Mouse (Mus musculus) midbrain, embryonic 14.5 days (tissue): ENCODE data around the gene Ldb3. TPM values are rescaled to one million over a fixed set of nuclear protein-coding genes. Genes with fewer than 3 reads are reported as not detected.

Source experiments
- ATAC-seq: fragments of 200-750 bp; cut with Nextera tagmentation; 2 replicates; pipeline ENCODE4 v1.8.0; 2017; ENCODE audit warnings: moderate number of reproducible peaks, moderate library complexity; ENCODE audit not compliant: low FRiP score, low TSS enrichment
- DNase-seq: peaks from one replicate; pipeline ENCODE4 v3.0.0-alpha.2; 2015
- H3K27ac ChIP-seq: fragments of 300-500 bp; sonication (generic); replicated peaks from 2 replicates; pipeline ENCODE4 v1.5.1; 2014; ENCODE audit warnings: mild to moderate bottlenecking, low read depth, low read length, moderate library complexity
- H3K27me3 ChIP-seq: fragments of 300-500 bp; sonication (generic); 2 replicates; pipeline ENCODE4 v1.6.1; 2014; ENCODE audit warnings: low read length, control low read depth, mixed read lengths; ENCODE audit not compliant: control insufficient read depth, insufficient read depth
- H3K36me3 ChIP-seq: fragments of 300-500 bp; sonication (generic); 2 replicates; pipeline ENCODE4 v1.6.1; 2014; ENCODE audit warnings: low read length, control low read depth; ENCODE audit not compliant: control insufficient read depth, insufficient read depth
- H3K4me1 ChIP-seq: fragments of 300-500 bp; sonication (generic); 2 replicates; pipeline ENCODE4 v1.6.1; 2014; ENCODE audit warnings: mild to moderate bottlenecking, antibody characterized with exemption, low read length, control low read depth; ENCODE audit not compliant: control insufficient read depth, insufficient read depth
- H3K4me2 ChIP-seq: fragments of 300-500 bp; sonication (generic); 2 replicates; pipeline ENCODE4 v1.6.1; 2014; ENCODE audit warnings: mild to moderate bottlenecking, low read length, moderate library complexity
- H3K4me3 ChIP-seq: fragments of 300-500 bp; sonication (generic); replicated peaks from 2 replicates; pipeline ENCODE4 v1.5.1; 2014; ENCODE audit warnings: low read depth, low read length
- H3K9ac ChIP-seq: fragments of 300-500 bp; sonication (generic); replicated peaks from 2 replicates; pipeline ENCODE4 v1.6.1; 2014; ENCODE audit warnings: mild to moderate bottlenecking, low read length, moderate library complexity
- H3K9me3 ChIP-seq: fragments of 300-500 bp; sonication (generic); 2 replicates; pipeline ENCODE4 v1.6.1; 2016; ENCODE audit warnings: low read length, control low read depth, mixed read lengths; ENCODE audit not compliant: control insufficient read depth
- WGBS: fragments of 180-500 bp; shearing (Covaris S2); extraction: QIAGEN DNeasy Blood & Tissue Kit; methylation state at CpG from one replicate; pipeline ENCODE4 v1.1.7; 2014; 5-methylcytosine and 5-hydroxymethylcytosine counted together
- polyA plus RNA-seq: library from polyadenylated mRNA; unstranded; fragments of >200 nt; fragmentation: Nextera tagmentation; extraction: Ambion mirVana; gene quantifications from 2 replicates; pipeline ENCODE4 v1.2.1, GENCODE M21; 2014

Ldb3 gene
- polyA plus RNA-seq, 1 experiment from 2014 or later: 0.50 TPM

DNA sequence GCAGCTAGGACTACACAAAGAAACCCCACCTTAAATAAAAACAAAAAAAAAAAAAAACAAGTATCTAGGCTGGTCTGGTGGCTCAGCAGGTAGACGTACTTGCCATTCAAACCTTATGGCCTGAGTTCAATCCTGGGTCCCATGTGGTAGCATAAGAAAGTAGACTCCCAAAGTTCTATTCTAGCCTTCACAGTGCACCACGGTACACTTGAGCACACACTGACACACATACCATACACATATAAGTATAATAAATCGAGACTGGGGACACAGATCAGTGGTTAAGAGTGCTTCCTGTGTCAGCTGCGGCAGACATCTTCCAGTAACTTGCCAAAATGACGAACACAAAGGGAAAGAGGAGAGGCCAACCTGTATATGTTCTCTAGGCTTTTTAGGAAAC is 72.6 kb downstream of the Ldb3 start:
- H3K27ac ChIP-seq: no peak overlapping the region
- WGBS: 92% methylated on average over 5 of the region's 5 CpGs
- no peak overlapping the region for H3K4me3 ChIP-seq
- ATAC-seq (no peak), DNase-seq (no peak)
- no peaks in the 10 kb centered on the region for H3K4me1 ChIP-seq
- H3K27me3 ChIP-seq: no peaks in the 10 kb centered on the region
- H3K9me3 ChIP-seq: no peaks in the 10 kb centered on the region
- no peak overlapping the region for H3K4me2 ChIP-seq
- no peak overlapping the region for H3K9ac ChIP-seq
- H3K36me3 ChIP-seq: no peaks in the 10 kb centered on the region

- H3K9me3 ChIP-seq: no peaks in the 10 kb centered on the region
- no peak overlapping the region for H3K27ac ChIP-seq
- no peak for DNase-seq
- H3K4me1 ChIP-seq: no peaks in the 10 kb centered on the region
- H3K27me3 ChIP-seq: no peaks in the 10 kb centered on the region
- WGBS: 56% methylated on average over 6 of the region's 6 CpGs
- no peak overlapping the region for H3K4me3 ChIP-seq
- no peak overlapping the region for H3K4me2 ChIP-seq
- H3K36me3 ChIP-seq: no peaks in the 10 kb centered on the region
- H3K9ac ChIP-seq: no peak overlapping the region
- ATAC-seq: no peak
These were observed 74.4 kb downstream of the Ldb3 start for GRCm38 (mm10) chr14:34514120-34514519.

DNA sequence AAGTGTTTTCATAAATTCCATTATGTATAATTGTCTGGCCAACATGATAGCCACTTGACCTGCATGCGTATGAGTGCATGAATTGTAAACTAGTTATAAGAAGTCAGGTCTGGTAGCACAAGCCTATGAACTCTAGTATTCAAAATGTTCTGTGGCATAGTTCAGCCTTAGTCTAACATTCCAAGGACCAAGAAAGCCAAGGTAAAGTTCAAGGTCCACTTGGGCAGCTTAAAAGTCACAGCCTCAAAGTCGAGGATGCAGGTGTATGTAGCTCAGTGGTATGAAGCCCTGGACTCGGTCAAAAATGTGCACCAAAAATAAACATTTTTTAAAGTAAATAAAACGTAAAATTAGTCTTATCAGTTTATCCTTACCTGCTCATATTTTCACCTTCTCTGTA is 75.9 kb downstream of the Ldb3 start:
- H3K4me1 ChIP-seq: peaks cover 9% of the 10 kb centered on the region
- no peak overlapping the region for H3K9ac ChIP-seq
- no peak overlapping the region for H3K4me3 ChIP-seq
- DNase-seq: no peak
- H3K27ac ChIP-seq: no peak overlapping the region
- H3K9me3 ChIP-seq: no peaks in the 10 kb centered on the region
- H3K36me3 ChIP-seq: no peaks in the 10 kb centered on the region
- H3K27me3 ChIP-seq: no peaks in the 10 kb centered on the region
- no peak for ATAC-seq
- H3K4me2 ChIP-seq: no peak overlapping the region
- WGBS: 87% methylated on average over 4 of the region's 4 CpGs

- Histone ChIP-seq H3K27me3 (no peaks in the 10 kb centered on the region), H3K36me3 (no peaks in the 10 kb centered on the region), H3K4me3 (no peak overlapping the region), H3K4me1 (peaks cover 9% of the 10 kb centered on the region), H3K4me2 (no peak overlapping the region), H3K9me3 (no peaks in the 10 kb centered on the region), H3K27ac (0 out of 2 replicates have a peak overlapping the region, but pooled peaks have one; percentile 57), H3K9ac (no peak overlapping the region)
- DNase-seq: peak; percentile 43
- WGBS: 66% methylated on average over 11 of the region's 11 CpGs
- no peak for ATAC-seq
These were observed 76.6 kb downstream of the Ldb3 start for GRCm38 (mm10) chr14:34511901-34512300.

- Histone ChIP-seq H3K27ac (no peak overlapping the region), H3K4me1 (peaks cover 9% of the 10 kb centered on the region), H3K4me3 (no peak overlapping the region), H3K27me3 (no peaks in the 10 kb centered on the region), H3K4me2 (no peak overlapping the region), H3K36me3 (no peaks in the 10 kb centered on the region), H3K9me3 (no peaks in the 10 kb centered on the region), H3K9ac (no peak overlapping the region)
- DNase-seq (peak; percentile 39), ATAC-seq (no peak)
- WGBS: 50% methylated on average over 7 of the region's 7 CpGs
These were observed 79.5 kb downstream of the Ldb3 start for GRCm38 (mm10) chr14:34508842-34509439.

DNA sequence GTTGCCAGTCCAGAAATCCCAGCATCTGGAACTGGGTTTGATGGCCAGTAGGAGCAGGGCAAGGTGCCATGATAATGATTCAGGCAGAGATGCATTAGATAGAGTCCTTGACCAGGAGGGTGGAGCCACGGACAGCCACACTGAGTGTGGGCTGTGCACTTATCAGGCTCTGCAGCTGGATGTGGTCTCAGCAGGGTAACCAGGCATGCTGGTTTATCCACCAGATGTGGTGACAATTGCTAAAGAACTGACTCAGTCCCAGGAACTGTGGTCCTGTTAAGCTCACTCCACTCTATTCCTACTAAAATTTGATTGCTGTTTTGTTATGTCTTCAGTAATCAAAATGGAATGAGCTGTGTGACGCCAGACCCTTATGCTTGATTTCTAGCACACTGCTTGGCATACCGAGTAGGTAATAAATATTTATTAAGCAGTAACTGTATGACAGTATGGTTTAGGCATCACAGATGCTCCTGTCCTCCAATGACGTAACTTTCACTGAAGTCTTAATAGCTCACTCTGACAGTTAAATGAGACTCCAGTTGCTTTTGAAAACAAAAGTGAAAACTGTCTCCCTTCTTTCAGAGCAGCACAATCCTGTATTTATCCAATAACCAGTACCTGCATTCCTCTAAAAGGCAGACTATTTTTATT is 80.2 kb downstream of the Ldb3 start:
- Histone ChIP-seq H3K9ac (no peak overlapping the region), H3K36me3 (no peaks in the 10 kb centered on the region), H3K27me3 (no peaks in the 10 kb centered on the region), H3K4me3 (no peak overlapping the region), H3K9me3 (no peaks in the 10 kb centered on the region), H3K4me1 (peaks cover 9% of the 10 kb centered on the region), H3K4me2 (no peak overlapping the region), H3K27ac (0 out of 2 replicates have a peak overlapping the region, but pooled peaks have one; percentile 4)
- WGBS: 21% methylated on average over 4 of the region's 4 CpGs
- DNase-seq (peak; percentile 40), ATAC-seq (peak; percentile 61; the same call in 1 of the 2 replicates)

DNA sequence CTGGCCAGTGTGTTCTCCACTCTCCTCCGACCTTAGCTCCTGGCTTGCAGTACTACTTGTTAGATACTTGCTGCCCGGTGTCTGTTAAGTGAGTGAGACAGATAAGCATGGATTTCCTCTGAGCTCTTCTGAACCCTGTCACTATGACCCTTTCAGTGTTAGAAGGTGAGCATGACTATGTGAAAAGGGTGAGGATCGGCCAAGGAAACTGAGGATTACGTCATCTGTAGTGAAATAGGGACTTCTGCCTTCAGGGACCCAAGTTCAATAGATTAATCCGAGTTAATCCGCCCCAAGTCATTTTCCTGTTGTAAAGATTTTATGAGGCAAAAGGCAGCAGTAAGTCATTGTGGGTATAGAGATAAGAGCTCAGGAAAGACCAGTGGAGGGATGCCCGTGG is 83.2 kb downstream of the Ldb3 start:
- Histone ChIP-seq H3K4me3 (no peak overlapping the region), H3K9me3 (no peaks in the 10 kb centered on the region), H3K36me3 (no peaks in the 10 kb centered on the region), H3K4me1 (peaks cover 16% of the 10 kb centered on the region), H3K4me2 (no peak overlapping the region), H3K27ac (no peak overlapping the region), H3K9ac (no peak overlapping the region), H3K27me3 (no peaks in the 10 kb centered on the region)
- WGBS: 46% methylated on average over 7 of the region's 7 CpGs
- ATAC-seq (no peak), DNase-seq (no peak)

DNA sequence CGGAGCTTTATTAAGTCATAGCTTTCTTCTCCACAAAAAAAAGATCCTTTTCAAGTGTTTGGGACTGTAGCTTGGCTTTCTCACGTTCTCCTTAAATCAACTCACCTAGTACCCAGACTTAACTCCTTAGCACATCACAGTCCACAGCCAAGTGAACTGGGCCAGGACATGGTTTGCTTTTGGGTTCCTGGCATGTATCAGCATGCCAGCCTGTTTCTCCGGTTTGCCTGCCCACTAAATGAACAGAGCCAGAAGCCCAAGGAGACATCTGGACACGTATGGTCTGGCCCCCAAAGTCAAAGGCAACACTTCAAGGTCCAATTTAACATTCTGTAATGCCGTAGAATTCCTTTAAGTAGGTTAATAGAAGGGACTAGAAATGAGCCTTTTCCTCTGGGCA is 84.1 kb downstream of the Ldb3 start:
- Histone ChIP-seq H3K36me3 (no peaks in the 10 kb centered on the region), H3K9ac (no peak overlapping the region), H3K4me2 (no peak overlapping the region), H3K27me3 (no peaks in the 10 kb centered on the region), H3K4me3 (no peak overlapping the region), H3K4me1 (peaks cover 24% of the 10 kb centered on the region), H3K27ac (no peak overlapping the region), H3K9me3 (no peaks in the 10 kb centered on the region)
- DNase-seq: no peak
- ATAC-seq: no peak
- 94% methylated on average over 5 of the region's 5 CpGs for WGBS

- DNase-seq (no peak), ATAC-seq (no peak)
- Histone ChIP-seq H3K4me2 (peak overlapping the region; percentile 74), H3K9me3 (no peaks in the 10 kb centered on the region), H3K27ac (no peak overlapping the region), H3K9ac (no peak overlapping the region), H3K27me3 (no peaks in the 10 kb centered on the region), H3K4me1 (peaks cover 26% of the 10 kb centered on the region), H3K36me3 (no peaks in the 10 kb centered on the region), H3K4me3 (peak overlapping the region; percentile 87; the same call in 1 of the 2 replicates)
- 36% methylated on average over 6 of the region's 6 CpGs for WGBS
These were observed 84.7 kb downstream of the Ldb3 start for GRCm38 (mm10) chr14:34503759-34504158.
